Mouse (Mus musculus) central nervous system, embryonic 14 days (tissue): Measurements from ENCODE around the gene Ralgapa1. TPM values are rescaled to one million over a fixed set of nuclear protein-coding genes. Genes with fewer than 3 reads are reported as not detected.

Source experiments
- polyA plus RNA-seq: library from polyadenylated mRNA; depleted of rRNA; stranded (reverse); fragments of >200 nt; gene quantifications from 2 replicates; pipeline ENCODE4 v1.2.3, GENCODE M21; 2012; rRNA removed

Gene Ralgapa1
- 60.4 TPM in 2 replicates for polyA plus RNA-seq

DNA sequence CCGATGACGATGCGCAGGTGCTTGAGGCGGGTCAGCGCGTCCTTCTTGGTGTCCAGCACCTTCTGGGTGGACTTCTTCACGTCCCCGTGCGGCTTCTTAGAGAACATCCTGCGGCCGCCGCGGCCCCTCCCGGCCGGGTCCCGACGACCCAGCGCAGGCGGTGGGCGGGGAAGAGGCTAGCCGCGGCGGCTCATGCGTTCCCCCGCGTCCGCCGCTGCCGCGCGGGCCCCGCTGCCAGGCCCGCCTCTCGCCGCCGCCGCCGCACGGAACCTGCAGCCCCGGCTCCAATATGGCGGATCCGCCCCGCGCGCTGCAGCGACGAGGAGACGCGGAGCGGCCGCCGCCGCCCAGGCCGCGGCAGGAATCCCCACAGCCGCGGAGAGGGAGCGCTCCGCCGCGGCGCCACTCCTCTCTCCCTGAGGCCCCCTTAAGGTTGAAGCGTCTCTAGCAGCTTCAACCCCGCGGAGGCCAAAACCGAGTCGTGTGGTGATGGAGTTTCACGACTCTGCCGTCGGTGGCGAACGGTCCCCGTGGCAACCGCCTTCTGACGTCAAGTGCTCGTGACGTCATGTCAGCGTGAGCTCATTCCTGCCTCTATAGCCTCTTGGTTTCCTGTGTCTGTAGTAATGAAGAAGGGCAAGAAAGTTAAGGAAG, at the start of gene Ralgapa1:
TSS of gene Ralgapa1 (minus strand) at position 507 of the 654 bp plus-strand sequence.

GRCm38 (mm10) chr12:55836199-55836951, 15.4 kb upstream of the Ralgapa1 start, which contains the start of gene Brms1l:
Gene Brms1l, plus strand, starts transcription at chr12:55836324.

DNA sequence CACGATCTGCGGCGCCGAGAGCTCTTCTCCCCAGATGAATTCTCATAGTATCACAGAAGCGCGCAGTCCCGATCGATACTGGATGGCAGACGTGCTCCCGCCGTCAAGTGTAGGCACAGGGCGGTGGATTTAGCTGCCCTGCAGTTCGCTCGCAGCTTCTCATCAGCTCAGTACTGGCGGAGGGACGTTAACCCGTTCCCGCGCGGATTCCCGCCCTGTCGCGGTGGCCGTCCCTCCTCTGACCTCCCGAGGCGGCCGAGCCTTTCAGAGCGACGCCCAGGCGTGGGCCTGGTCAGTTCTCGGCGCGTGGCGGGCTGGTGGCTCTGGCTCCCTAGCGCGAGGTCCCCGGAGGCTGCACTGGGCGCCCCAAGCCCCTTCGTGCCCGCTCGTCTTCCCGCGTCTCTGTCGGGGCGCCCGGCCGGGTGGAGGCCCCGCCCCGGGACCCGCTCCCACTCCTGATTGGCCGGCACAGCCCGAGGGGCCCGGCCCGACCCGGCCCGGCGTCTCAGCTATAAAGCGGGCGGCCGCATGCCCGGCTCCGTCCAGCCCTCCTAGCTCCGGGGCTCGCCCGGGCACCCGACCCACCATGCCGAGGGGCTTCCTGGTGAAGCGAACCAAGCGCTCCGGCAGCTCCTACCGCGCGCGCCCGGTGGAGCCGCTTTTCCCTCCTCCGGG, 221.9 kb downstream of the Ralgapa1 start, which contains the start of gene Insm2:
TSS of gene Insm2 (plus strand) at position 541 of the 675 bp plus-strand sequence.

GRCm38 (mm10) chr12:55565206-55565605, 255.8 kb downstream of the Ralgapa1 start, which contains the start of gene Aldoart2:
Gene Aldoart2, plus strand, starts transcription at chr12:55565239.

Other genes with a start within 250 kb of the Ralgapa1 start
- 1.3 and 1.4 TPM in 2 replicates for gene Insm2, start 221.7 kb downstream of the Ralgapa1 start, polyA plus RNA-seq
- gene Brms1l, start 15.2 kb upstream of the Ralgapa1 start, polyA plus RNA-seq, result 90.1 and 95.7 TPM in 2 replicates